Mouse (Mus musculus) adrenal gland, adult 10 weeks (tissue): ENCODE data around the gene Rasa2. TPM values are rescaled to one million over a fixed set of nuclear protein-coding genes. Genes with fewer than 3 reads are reported as not detected.

Source experiments
- polyA plus RNA-seq: library from polyadenylated mRNA; stranded (reverse); fragments of 350-450 nt; fragmentation: Illumina TruSeq; extraction: RNeasy Lipid Tissue Mini Kit (QIAGEN cat#74804); gene quantifications from one replicate; pipeline ENCODE4 v1.2.3, GENCODE M21; 2014; ENCODE audit warnings: low read depth, low replicate concordance

The Rasa2 gene
- polyA plus RNA-seq = 21.5 TPM

GRCm38 (mm10) chr9:96631389-96632072 lies at the start of gene Rasa2:
TSS of gene Rasa2 (minus strand) at chr9:96631617.

GRCm38 (mm10) chr9:96524972-96525506 lies 106.4 kb downstream of the Rasa2 start, which contains the start of gene Gm28729:
TSS of gene Gm28729 (minus strand) at chr9:96525264.

Other genes with a start within 250 kb of the Rasa2 start
- gene Rnf7, start 152.9 kb downstream of the Rasa2 start, polyA plus RNA-seq = 249 TPM
- gene Gm28729, start 106.4 kb downstream of the Rasa2 start, polyA plus RNA-seq = not detected
- 51.2 TPM for gene Zbtb38, start 121.2 kb upstream of the Rasa2 start, polyA plus RNA-seq